Mouse (Mus musculus): Measurements from ENCODE around the gene Hyal2.

Hyal2 gene

GRCm38 (mm10) chr9:107567702-107568319, at the start of gene Hyal2:
Hyal2 (plus strand) TSS chr9:107567945.
- DNase-seq (ENCODE audit: low spot score): peak; percentile 80

DNA sequence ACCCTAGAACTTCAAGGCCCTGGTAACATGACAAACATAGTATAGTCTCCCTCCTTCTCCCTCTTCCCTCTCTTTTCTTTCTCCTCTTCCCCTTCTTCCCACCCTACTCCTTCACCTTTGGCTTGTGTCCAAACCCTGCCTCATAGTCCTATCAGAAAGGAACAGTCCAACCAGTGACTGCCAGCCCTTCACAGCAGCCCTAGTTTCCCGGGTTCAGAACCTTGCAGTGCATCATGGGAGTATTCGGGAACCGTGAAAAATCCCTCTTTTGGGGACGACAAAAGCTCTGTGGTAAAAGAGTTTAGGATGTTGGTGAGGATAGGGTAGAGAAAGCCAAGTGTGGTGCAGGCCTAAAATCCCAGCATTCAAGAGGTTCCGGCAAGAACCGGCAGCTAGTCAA, 47.4 kb upstream of the Hyal2 start:
- no peak for DNase-seq (ENCODE audit: low spot score)

DNA sequence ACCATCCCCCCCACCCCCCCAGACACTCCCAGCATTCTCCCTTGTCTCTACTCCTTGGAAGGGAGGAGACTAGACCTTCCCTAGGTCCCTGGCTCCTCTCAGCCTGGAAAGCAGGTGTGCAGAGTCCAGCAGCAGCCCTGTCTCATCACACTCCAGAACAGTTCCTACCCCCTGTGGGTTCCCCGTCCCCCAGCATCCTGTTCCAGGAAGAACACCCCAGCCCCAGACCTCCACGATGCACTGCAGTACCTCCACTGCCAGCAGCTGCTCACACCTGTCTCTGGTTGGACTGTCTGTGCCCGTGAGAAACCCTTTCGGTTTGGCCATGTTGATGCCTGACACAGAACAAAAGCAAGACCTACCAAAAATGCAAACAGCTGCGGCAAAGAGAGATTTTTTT, 46.6 kb upstream of the Hyal2 start:
- DNase-seq (ENCODE audit: low spot score): no peak

DNA sequence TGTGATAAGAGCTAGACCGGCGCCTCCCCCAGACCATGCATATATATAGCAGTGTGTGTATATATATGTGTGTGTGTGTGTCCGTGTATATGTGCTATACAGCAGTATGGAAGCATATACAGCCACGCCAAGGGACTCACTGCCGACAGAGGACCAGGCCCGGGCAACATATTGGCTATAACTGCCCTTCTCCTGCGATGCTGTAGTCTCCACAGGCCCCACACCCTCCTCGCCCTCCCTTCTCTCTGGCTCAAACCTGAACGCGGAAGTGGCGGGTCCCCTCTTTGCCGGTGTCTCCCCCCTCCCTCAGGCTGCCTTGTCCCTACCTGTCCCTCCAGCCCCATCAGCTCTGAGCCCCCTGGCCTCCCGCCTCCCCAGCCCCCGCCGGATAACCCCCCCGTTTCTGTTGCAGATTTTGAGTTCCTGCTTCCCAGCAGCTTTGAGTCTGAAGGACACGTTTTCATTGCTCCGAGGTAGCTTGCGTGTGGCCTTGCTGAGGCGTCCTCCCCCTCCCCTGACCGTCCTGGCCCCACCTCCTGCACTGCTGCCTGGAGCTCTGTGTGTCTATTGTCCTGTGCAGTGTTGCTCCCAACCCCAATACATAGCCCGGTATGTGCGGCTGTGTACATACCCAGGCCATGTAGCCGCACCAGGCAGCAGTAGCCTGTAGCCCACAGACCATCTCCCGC, 45.9 kb upstream of the Hyal2 start:
- DNase-seq (ENCODE audit: low spot score): no peak

DNA sequence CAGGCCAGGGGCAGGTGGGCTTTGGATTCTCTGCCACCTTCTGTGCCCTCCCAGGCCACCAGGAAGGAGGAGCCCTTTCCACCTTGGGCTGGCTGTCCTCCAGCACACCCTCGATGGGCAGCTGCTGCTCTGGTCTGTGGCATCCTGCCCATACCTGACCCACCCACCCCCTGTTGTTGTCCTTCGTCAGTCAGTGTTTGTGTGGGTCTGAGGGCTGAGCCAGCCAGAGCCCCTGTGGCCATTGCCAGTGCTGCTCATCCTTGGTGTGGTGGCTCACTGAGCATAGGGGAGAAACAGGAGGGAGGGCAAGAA, 45.4 kb upstream of the Hyal2 start:
- no peak for DNase-seq (ENCODE audit: low spot score)

- DNase-seq (ENCODE audit: low spot score): peak; percentile 87
These were observed 41.3 kb upstream of the Hyal2 start for GRCm38 (mm10) chr9:107526198-107527026.

DNA sequence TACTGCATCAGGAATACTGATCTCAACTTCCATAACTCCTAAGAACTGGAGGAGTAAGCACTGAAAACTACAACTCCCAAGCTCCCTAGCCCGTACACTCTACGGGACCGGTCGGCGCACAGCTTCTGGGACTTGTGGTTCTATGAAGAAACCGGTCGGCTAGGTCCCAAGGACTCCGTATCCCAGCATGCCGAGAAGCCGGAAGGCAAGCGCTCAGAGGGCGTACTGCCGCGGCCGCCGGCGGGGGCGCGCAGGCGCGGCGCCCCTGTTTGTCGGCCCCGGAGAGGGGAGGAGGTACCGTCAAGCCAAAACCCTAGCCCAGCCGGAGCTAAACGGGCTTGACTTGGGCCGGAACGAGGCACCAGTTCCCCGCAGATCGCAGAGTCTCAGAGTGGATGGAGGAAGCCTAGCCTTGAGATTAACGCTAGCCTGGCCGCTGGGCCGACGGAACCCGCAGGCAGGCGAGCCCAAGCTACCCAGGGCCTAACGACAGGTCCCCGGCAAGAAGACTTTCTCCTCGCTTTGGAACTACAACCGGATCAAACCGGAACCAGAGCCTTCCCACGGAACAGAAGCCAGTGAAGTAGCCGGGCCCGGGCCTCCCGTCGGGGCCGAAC, 33.8 kb upstream of the Hyal2 start, which contains the start of gene Tmem115:
Gene Tmem115 (plus strand): TSS at position 155 of the 617 bp plus-strand sequence.
- DNase-seq (ENCODE audit: low spot score): peak; percentile 94

GRCm38 (mm10) chr9:107534408-107535202, 33.1 kb upstream of the Hyal2 start:
- peak; percentile 36 for DNase-seq (ENCODE audit: low spot score)

GRCm38 (mm10) chr9:107538231-107538630, 29.5 kb upstream of the Hyal2 start:
- DNase-seq (ENCODE audit: low spot score): no peak

- DNase-seq (ENCODE audit: low spot score): no peak
These were observed 29.0 kb upstream of the Hyal2 start for GRCm38 (mm10) chr9:107538711-107539110.

GRCm38 (mm10) chr9:107539940-107540339, 27.8 kb upstream of the Hyal2 start:
- no peak for DNase-seq (ENCODE audit: low spot score)

DNA sequence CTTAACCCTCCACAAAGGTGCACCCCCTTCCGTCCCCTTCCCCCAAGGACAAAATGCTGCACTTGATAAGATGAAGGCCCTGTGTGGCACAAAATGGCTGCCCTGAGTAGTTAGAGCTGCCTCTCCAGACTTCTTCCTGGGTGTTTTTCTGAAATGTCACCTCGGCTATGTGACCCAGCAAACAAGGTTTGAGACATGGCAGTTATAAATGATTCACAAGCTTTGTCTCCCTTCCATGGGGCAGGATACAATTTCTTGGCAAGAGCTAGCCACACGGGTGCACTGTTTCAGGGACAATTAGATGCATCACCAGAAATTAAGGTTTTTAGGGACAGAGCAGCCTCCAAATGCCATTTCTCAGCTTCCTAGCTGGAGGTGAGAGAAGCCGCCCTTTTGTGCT, 27.3 kb upstream of the Hyal2 start:
- no peak for DNase-seq (ENCODE audit: low spot score)

DNA sequence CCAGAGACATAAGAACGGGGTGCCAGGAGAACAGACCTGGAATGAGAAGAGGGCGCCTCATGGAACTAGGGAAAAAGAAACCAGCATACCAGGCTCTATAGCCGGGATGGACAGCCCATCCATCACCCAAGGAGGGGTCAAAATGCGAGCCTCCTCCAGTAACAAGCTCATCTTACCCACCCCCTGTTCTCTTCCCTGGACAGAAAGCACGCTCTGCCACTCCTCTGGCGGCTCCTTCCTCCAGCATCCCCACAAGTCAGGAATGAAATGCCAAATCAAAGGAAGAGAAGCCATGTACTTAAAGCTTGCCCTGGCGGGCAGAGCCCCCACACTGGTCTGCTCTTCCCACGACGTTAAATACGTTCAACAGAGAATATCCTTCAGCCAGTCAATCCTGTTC, 26.7 kb upstream of the Hyal2 start:
- no peak for DNase-seq (ENCODE audit: low spot score)

DNA sequence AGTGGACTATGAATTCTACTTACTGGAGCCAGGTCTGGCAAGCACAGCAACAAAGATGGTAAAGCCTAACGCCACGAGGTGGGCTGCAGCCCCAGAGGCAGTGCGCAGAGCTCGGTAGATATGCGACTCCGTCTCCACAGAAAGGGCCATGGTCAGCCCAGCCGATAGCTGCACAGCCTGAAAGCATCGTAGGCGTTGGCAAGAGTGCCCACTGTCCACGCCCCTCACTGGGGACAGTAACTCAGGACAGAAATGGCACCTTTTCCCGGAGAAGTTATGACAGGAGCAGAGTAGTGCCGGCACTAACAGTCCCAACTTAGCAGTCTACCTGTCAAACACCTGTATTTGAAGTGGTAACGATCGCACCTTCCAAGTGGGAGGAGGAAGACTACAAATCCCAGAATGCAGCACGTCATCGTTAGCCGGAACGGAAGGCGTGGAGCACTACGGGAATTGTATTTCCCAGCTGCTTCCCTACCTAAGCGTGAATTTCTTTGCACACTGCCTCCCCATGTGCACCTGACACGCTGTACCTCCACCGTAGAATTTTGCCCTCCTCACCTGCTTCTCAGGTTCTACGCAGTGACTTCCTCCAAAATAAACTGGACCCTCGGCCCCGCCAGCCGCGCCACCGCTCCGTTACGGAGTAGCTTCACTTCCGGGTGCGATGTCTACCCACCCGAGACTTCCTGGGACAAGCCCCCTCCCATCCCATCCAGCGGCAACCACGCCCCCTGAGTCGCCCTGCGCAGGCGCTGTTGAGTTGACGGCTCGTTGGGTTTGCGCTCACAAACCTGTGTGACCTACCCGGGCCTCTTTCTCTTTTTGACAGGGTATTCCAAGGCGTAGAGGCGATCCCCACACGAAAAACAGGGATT, 26.0 kb upstream of the Hyal2 start, which contains the start of the genes Cyb561d2 and Nprl2:
Gene Cyb561d2 (minus strand): TSS at position 720 of the 878 bp plus-strand sequence.
Gene Nprl2 (plus strand): TSS at position 753 of the 878 bp plus-strand sequence.
- peak; percentile 96 for DNase-seq (ENCODE audit: low spot score)

GRCm38 (mm10) chr9:107542352-107542686, 25.4 kb upstream of the Hyal2 start:
- no peak for DNase-seq (ENCODE audit: low spot score)

DNA sequence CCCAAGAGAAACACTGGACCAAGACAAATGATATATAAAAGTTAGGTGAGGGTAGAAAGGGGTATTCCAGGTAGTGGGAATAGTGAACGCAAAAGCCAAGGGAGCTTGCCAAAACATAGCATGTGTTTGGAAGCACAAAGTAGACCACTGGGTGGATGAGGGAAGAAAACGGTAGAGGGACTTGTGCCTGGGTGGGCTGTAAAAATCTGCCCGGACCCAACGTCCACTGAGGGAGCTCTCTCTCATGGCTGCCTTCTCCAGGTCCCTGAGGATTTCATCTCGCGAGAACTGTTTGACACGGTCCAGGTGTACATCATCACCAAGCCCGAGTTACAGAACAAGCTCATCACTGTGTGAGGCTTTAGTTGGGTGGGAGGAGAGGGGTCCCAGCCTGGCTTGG, 25.0 kb upstream of the Hyal2 start:
- DNase-seq (ENCODE audit: low spot score): no peak

DNA sequence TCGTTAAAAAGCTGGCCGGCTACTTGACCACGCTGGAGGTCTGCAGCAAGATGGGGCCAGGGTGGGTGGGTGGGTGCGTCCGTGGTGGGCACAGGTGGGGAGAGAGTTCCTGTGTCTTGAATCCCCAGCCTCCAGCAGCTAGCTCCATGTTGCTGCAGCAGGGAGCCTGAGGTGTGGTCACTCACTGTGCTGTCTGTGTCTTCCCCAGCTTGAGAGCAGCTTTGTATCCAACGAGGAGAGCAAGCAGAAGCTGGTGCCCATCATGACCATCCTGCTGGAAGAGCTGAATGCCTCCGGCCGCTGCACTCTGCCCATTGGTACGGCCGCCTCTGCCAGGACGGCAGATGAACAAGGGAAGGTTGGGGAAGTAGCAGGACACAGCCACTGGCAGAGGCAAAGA, 24.4 kb upstream of the Hyal2 start:
- DNase-seq (ENCODE audit: low spot score): no peak

- DNase-seq (ENCODE audit: low spot score): no peak
These were observed 23.5 kb upstream of the Hyal2 start for GRCm38 (mm10) chr9:107544196-107544700.

- DNase-seq (ENCODE audit: low spot score): no peak
These were observed 23.0 kb upstream of the Hyal2 start for GRCm38 (mm10) chr9:107544729-107545128.

GRCm38 (mm10) chr9:107545199-107545598, 22.5 kb upstream of the Hyal2 start:
- no peak for DNase-seq (ENCODE audit: low spot score)

DNA sequence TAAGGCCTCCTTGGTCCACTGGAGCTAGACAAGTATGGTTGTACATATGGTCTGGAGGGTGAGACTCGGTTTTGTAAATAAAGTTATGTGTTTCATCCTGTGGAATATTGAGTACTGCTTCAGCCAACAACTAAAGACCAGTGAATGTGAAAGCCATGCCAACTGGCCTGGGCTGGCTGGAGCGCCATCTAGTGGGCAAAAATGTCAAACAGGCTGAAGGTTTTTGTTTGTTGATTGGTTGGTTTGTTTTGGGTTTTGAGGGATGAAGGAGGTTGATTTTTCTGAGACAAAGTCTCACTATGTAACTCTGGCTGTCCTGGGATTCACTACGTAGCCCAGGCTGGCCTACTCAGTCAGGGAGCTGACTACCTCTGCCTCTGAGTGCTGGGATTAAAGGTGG, 22.1 kb upstream of the Hyal2 start:
- peak; percentile 54 for DNase-seq (ENCODE audit: low spot score)

Data from yolk sac, embryonic 10.5 days (tissue).